Mouse (Mus musculus) lung, embryonic 15.5 days (tissue): ENCODE measurements around the gene Pcbp3. TPM values are rescaled to one million over a fixed set of nuclear protein-coding genes. Genes with fewer than 3 reads are reported as not detected.
A peak's percentile ranks its signal among the peaks of the same experiment; 100 is the strongest.
"Not testable (repeated sequence)": the region's sequence is repeated elsewhere in the genome, so short reads cannot be mapped to it uniquely, and the experiment has no call there.

Source experiments
- ATAC-seq: fragments of 200-750 bp; cut with Nextera tagmentation; 2 replicates; pipeline ENCODE4 v1.8.0; 2017; ENCODE audit warnings: moderate number of reproducible peaks, borderline replicate concordance; ENCODE audit not compliant: low FRiP score, low TSS enrichment; ENCODE audit errors: extremely low read depth
- H3K27ac ChIP-seq: fragments of 300-500 bp; sonication (generic); 2 replicates; pipeline ENCODE4 v1.5.1; 2015; ENCODE audit warnings: moderate library complexity, mild to moderate bottlenecking, inconsistent platforms
- H3K27me3 ChIP-seq: fragments of 300-500 bp; sonication (generic); 2 replicates; pipeline ENCODE4 v1.6.1; 2015; ENCODE audit warnings: inconsistent platforms
- H3K36me3 ChIP-seq: fragments of 300-500 bp; sonication (generic); 2 replicates; pipeline ENCODE4 v1.6.1; 2015; ENCODE audit warnings: inconsistent platforms
- H3K4me1 ChIP-seq: fragments of 300-500 bp; sonication (generic); 2 replicates; pipeline ENCODE4 v1.6.1; 2015; ENCODE audit warnings: inconsistent platforms
- H3K4me2 ChIP-seq: fragments of 300-500 bp; sonication (generic); 2 replicates; pipeline ENCODE4 v1.6.1; 2015; ENCODE audit warnings: inconsistent platforms, mild to moderate bottlenecking, moderate library complexity
- H3K4me3 ChIP-seq: fragments of 300-500 bp; sonication (generic); 2 replicates; pipeline ENCODE4 v1.5.1; 2015; ENCODE audit warnings: mild to moderate bottlenecking, inconsistent platforms
- H3K9ac ChIP-seq: fragments of 300-500 bp; sonication (generic); 2 replicates; pipeline ENCODE4 v1.6.1; 2015; ENCODE audit warnings: inconsistent platforms
- H3K9me3 ChIP-seq: fragments of 300-500 bp; sonication (generic); 2 replicates; pipeline ENCODE4 v1.6.1; 2016; ENCODE audit warnings: inconsistent platforms
- WGBS: fragments of 180-500 bp; shearing (Covaris S2); methylation state at CpG from one replicate; pipeline ENCODE4 v1.1.7; 2015; 5-methylcytosine and 5-hydroxymethylcytosine counted together
- polyA plus RNA-seq: library from polyadenylated mRNA; unstranded; fragments of >200 nt; fragmentation: Nextera tagmentation; extraction: Ambion mirVana; gene quantifications from 2 replicates; pipeline ENCODE4 v1.2.1, GENCODE M21; 2015

Pcbp3 gene
- polyA plus RNA-seq, 1 experiment from 2014 or later: 36.4 TPM

- ATAC-seq, H3K9me3 ChIP-seq, H3K4me2 ChIP-seq, H3K27ac ChIP-seq, H3K36me3 ChIP-seq, H3K4me3 ChIP-seq, H3K27me3 ChIP-seq, H3K4me1 ChIP-seq, H3K9ac ChIP-seq: not testable (repeated sequence)
- 62% methylated on average over 6 of the region's 6 CpGs for WGBS
These were observed 10.6 kb upstream of the Pcbp3 start for GRCm38 (mm10) chr10:76972318-76972717.

- H3K9me3 ChIP-seq: no peaks in the 10 kb centered on the region
- no peak for ATAC-seq
- H3K27me3 ChIP-seq: no peaks in the 10 kb centered on the region
- no peaks in the 10 kb centered on the region for H3K36me3 ChIP-seq
- no peak overlapping the region for H3K9ac ChIP-seq
- no peak overlapping the region for H3K4me3 ChIP-seq
- no peaks in the 10 kb centered on the region for H3K4me1 ChIP-seq
- 37% methylated on average over 7 of the region's 7 CpGs for WGBS
- no peak overlapping the region for H3K4me2 ChIP-seq
- H3K27ac ChIP-seq: no peak overlapping the region
These were observed 9.3 kb upstream of the Pcbp3 start for GRCm38 (mm10) chr10:76970974-76971373.

GRCm38 (mm10) chr10:76964436-76964835, 2.7 kb upstream of the Pcbp3 start:
- Histone ChIP-seq H3K27ac (peak overlapping the region; percentile 3; the same call in 1 of the 2 replicates), H3K9me3 (no peaks in the 10 kb centered on the region), H3K4me2 (peak overlapping the region; percentile 26), H3K9ac (no peak overlapping the region), H3K27me3 (no peaks in the 10 kb centered on the region), H3K4me1 (peaks cover 24% of the 10 kb centered on the region), H3K4me3 (no peak overlapping the region), H3K36me3 (no peaks in the 10 kb centered on the region)
- ATAC-seq: no peak
- WGBS: 8% methylated on average over 6 of the region's 6 CpGs

- ATAC-seq: no peak
- Histone ChIP-seq H3K4me1 (peaks cover 24% of the 10 kb centered on the region), H3K9me3 (no peaks in the 10 kb centered on the region), H3K4me2 (peak overlapping the region; percentile 26), H3K4me3 (no peak overlapping the region), H3K27ac (peak overlapping the region; percentile 3; the same call in 1 of the 2 replicates), H3K36me3 (no peaks in the 10 kb centered on the region), H3K9ac (no peak overlapping the region), H3K27me3 (no peaks in the 10 kb centered on the region)
- WGBS: 21% methylated on average over 9 of the region's 9 CpGs
These were observed 2.3 kb upstream of the Pcbp3 start for GRCm38 (mm10) chr10:76963997-76964396.

- peak overlapping the region; percentile 100 for H3K4me2 ChIP-seq
- 7% methylated on average over 11 of the region's 11 CpGs for WGBS
- H3K9me3 ChIP-seq: no peaks in the 10 kb centered on the region
- H3K9ac ChIP-seq: peak overlapping the region; percentile 77
- no peaks in the 10 kb centered on the region for H3K36me3 ChIP-seq
- peaks cover 24% of the 10 kb centered on the region for H3K4me1 ChIP-seq
- peak overlapping the region; percentile 22; the same call in 1 of the 2 replicates for H3K27ac ChIP-seq
- no peaks in the 10 kb centered on the region for H3K27me3 ChIP-seq
- H3K4me3 ChIP-seq: peak overlapping the region; percentile 70
- ATAC-seq: peak; percentile 1; the same call in 1 of the 2 replicates
These were observed 531 bp downstream of the Pcbp3 start for GRCm38 (mm10) chr10:76961156-76961555.

GRCm38 (mm10) chr10:76958201-76958600, 3.5 kb downstream of the Pcbp3 start:
- no peak for ATAC-seq
- H3K4me2 ChIP-seq: no peak overlapping the region
- H3K9ac ChIP-seq: no peak overlapping the region
- no peaks in the 10 kb centered on the region for H3K36me3 ChIP-seq
- H3K27me3 ChIP-seq: no peaks in the 10 kb centered on the region
- H3K4me3 ChIP-seq: no peak overlapping the region
- H3K9me3 ChIP-seq: no peaks in the 10 kb centered on the region
- H3K4me1 ChIP-seq: peaks cover 10% of the 10 kb centered on the region
- no peak overlapping the region for H3K27ac ChIP-seq
- WGBS: 43% methylated on average over 3 of the region's 3 CpGs

GRCm38 (mm10) chr10:76956200-76956599, 5.5 kb downstream of the Pcbp3 start:
- 35% methylated on average over 6 of the region's 6 CpGs for WGBS
- Histone ChIP-seq H3K4me1 (peaks cover 2% of the 10 kb centered on the region), H3K9ac (no peak overlapping the region), H3K4me2 (no peak overlapping the region), H3K27ac (no peak overlapping the region), H3K27me3 (no peaks in the 10 kb centered on the region), H3K36me3 (no peaks in the 10 kb centered on the region), H3K9me3 (no peaks in the 10 kb centered on the region), H3K4me3 (no peak overlapping the region)
- no peak for ATAC-seq

- no peak for ATAC-seq
- Histone ChIP-seq H3K9me3 (no peaks in the 10 kb centered on the region), H3K27me3 (no peaks in the 10 kb centered on the region), H3K36me3 (no peaks in the 10 kb centered on the region), H3K4me2 (no peak overlapping the region), H3K9ac (no peak overlapping the region), H3K4me1 (no peaks in the 10 kb centered on the region), H3K4me3 (no peak overlapping the region), H3K27ac (no peak overlapping the region)
- 52% methylated on average over 4 of the region's 4 CpGs for WGBS
These were observed 20.6 kb downstream of the Pcbp3 start for GRCm38 (mm10) chr10:76941038-76941437.

GRCm38 (mm10) chr10:76936827-76937226, 24.9 kb downstream of the Pcbp3 start:
- Histone ChIP-seq H3K4me3 (no peak overlapping the region), H3K27ac (no peak overlapping the region), H3K27me3 (no peaks in the 10 kb centered on the region), H3K36me3 (no peaks in the 10 kb centered on the region), H3K4me2 (no peak overlapping the region), H3K4me1 (no peaks in the 10 kb centered on the region), H3K9ac (no peak overlapping the region), H3K9me3 (no peaks in the 10 kb centered on the region)
- ATAC-seq: no peak
- 84% methylated on average over 6 of the region's 6 CpGs for WGBS

- Histone ChIP-seq H3K4me2 (no peak overlapping the region), H3K36me3 (no peaks in the 10 kb centered on the region), H3K27ac (no peak overlapping the region), H3K27me3 (no peaks in the 10 kb centered on the region), H3K4me3 (no peak overlapping the region), H3K9ac (no peak overlapping the region), H3K4me1 (no peaks in the 10 kb centered on the region), H3K9me3 (no peaks in the 10 kb centered on the region)
- 80% methylated on average over 5 of the region's 5 CpGs for WGBS
- no peak for ATAC-seq
These were observed 26.9 kb downstream of the Pcbp3 start for GRCm38 (mm10) chr10:76934805-76935204.

- no peaks in the 10 kb centered on the region for H3K36me3 ChIP-seq
- no peak overlapping the region for H3K4me3 ChIP-seq
- no peak overlapping the region for H3K9ac ChIP-seq
- WGBS: 53% methylated on average over 1 of the region's 1 CpGs
- H3K27ac ChIP-seq: no peak overlapping the region
- no peaks in the 10 kb centered on the region for H3K27me3 ChIP-seq
- no peaks in the 10 kb centered on the region for H3K4me1 ChIP-seq
- no peaks in the 10 kb centered on the region for H3K9me3 ChIP-seq
- H3K4me2 ChIP-seq: no peak overlapping the region
- ATAC-seq: no peak
These were observed 29.9 kb downstream of the Pcbp3 start for GRCm38 (mm10) chr10:76931794-76932193.

- no peaks in the 10 kb centered on the region for H3K4me1 ChIP-seq
- WGBS: 53% methylated on average over 6 of the region's 6 CpGs
- no peaks in the 10 kb centered on the region for H3K9me3 ChIP-seq
- no peaks in the 10 kb centered on the region for H3K36me3 ChIP-seq
- H3K4me2 ChIP-seq: no peak overlapping the region
- no peak overlapping the region for H3K4me3 ChIP-seq
- H3K27ac ChIP-seq: no peak overlapping the region
- H3K9ac ChIP-seq: no peak overlapping the region
- H3K27me3 ChIP-seq: no peaks in the 10 kb centered on the region
- ATAC-seq: no peak
These were observed 30.6 kb downstream of the Pcbp3 start for GRCm38 (mm10) chr10:76931122-76931521.

GRCm38 (mm10) chr10:76924441-76924840, 37.2 kb downstream of the Pcbp3 start:
- Histone ChIP-seq H3K4me1 (no peaks in the 10 kb centered on the region), H3K4me3 (no peak overlapping the region), H3K9me3 (peaks cover 1% of the 10 kb centered on the region; the same call in 1 of the 2 replicates), H3K9ac (no peak overlapping the region), H3K36me3 (0 out of 2 replicates have a peak, but pooled peaks cover under 1% of the 10 kb centered on the region), H3K27me3 (no peaks in the 10 kb centered on the region), H3K27ac (no peak overlapping the region), H3K4me2 (no peak overlapping the region)
- WGBS: 94% methylated on average over 2 of the region's 2 CpGs
- no peak for ATAC-seq
